Mouse (Mus musculus): Measurements from ENCODE around the gene Itprip.
A peak's percentile ranks its signal among the peaks of the same experiment; 100 is the strongest.
"Not testable (repeated sequence)": the region's sequence is repeated elsewhere in the genome, so short reads cannot be mapped to it uniquely, and the experiment has no call there.

The Itprip gene

DNA sequence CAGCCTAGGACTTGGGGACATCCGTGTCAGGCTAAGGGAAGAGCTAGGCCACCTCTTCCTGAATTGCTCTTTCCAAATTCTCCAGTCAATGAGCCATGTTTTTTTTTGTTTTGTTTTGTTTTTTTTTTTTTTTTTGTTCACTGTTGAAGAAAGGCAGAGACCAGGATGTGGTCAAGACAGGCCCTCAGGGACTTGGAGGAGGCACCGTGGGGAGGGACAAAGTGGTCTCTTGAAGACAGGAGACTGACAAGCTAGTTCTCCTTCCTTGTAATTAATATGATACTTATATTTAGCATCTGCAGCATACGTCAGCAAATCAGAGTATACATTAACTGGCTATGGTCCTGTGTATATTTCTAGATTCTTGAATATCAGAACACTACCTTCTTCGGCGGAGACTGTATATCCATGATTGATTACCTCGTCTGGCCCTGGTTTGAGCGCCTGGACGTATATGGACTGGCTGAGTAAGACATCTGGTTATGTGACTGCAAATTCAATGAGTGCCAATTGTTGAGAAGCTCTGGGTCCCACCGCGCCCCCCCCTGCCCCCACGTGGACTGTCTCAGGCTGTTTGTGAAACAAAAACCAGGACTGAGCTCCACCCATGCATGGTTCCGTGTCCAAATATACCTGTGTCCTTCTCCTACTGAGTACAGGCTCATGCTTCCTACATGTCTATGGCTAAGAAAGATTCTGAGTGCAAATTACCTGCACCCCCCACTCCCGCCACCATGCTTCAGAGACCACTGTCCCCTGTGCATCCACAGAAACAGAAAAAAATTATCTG lies 34.6 kb downstream of the Itprip start:
- DNase-seq, result no peak

- no peak for DNase-seq
Observed at GRCm38 (mm10) chr19:47882882-47883254, 36.2 kb downstream of the Itprip start.

- DNase-seq, result peak; percentile 43
Observed at GRCm38 (mm10) chr19:47882151-47882881, 36.8 kb downstream of the Itprip start.

DNA sequence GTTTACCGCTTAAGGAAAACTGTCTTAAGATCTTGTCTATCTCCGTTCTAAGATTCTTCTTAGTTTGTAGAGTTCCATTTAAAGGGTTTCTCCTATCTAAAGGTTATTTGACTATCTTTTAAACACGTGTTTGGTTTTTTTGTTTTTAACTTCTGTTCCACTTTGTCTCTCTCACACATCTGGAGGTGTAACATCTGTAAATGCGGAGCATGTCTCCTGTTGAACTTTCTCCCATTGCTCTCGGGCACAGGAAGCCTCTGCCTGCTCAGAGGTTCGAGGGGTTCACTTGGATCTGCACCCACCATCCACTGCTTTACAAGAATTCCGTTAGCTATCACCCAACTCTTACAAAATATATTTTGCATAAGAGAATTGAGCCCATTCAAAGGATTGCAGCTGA lies 37.6 kb downstream of the Itprip start:
- no peak for DNase-seq

- no peak for DNase-seq
Observed at GRCm38 (mm10) chr19:47876252-47876651, 42.8 kb downstream of the Itprip start.

- DNase-seq, result no peak
Observed at GRCm38 (mm10) chr19:47871515-47871914, 47.6 kb downstream of the Itprip start.

DNA sequence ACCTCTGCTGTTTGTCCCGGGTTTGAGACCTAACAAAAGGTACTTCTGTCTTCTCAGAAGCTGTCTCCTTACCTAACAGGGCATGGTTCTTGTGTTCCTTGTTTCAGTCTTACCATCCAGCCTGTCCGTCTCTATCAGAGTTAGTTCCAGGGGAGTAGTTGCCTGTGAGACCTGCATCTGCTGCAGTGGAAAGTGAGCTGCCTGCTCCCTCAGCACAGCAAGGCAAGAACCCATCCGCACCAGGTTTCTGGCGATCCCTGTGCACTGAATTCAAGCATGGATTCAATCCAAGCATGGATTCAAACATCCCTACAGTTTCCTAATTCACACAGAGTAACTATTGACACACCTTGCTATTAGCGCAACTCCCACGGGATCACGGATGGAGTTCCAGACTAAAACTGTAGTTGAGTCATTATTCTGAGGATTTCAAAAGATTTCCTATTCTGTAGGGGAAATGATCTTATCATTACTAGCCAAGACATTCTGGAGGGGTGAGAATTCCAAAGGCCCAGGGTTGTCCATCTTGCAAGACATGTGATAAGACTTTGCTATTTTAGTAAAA lies 48.9 kb downstream of the Itprip start:
- no peak for DNase-seq

DNA sequence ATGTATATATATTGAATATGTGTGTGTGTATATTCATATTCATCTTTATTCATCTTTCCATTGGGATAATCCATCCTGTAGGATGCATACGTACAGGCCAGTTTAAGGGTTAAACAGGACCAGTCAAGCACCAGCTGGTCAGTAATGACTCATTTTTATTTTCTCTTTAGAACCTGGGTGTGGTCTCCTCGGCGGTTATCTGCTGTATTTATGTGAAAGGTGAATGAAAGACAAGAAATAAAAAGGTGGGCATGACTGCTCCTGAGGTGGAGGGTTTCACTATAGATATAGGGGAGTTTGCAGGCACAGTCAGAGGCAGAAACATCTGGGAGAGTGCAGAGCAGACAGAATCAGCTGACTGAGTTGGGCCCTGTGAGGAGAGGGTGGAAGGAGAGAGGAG lies 49.6 kb downstream of the Itprip start:
- DNase-seq, result no peak

GRCm38 (mm10) chr19:47868951-47869350 lies 50.1 kb downstream of the Itprip start:
- DNase-seq, result no peak

DNA sequence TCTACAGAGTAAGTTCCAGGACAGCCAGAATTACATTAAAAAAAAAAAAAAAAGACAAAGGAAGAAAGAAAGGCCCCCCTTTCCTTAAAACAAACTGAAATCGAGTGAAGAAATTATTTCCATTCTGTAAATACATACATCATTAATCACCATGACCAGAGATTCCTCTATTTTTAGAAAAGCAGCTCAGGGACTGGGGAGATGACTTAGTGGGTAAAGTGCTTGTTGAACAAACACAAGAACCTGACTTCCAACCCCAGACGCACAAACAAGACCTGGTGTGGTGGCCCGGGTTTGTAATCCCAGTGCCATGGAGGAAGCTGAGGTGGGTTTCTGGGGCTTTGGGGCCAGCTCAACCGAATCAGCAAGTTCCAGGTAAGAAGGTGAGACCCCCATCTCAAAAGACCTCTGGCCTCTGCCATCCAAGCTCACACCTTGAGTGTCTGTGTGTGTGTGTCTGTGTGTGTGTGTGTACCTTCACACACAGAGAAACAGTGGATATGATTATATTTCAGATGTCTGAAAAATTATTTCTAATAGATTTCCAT lies 51.4 kb downstream of the Itprip start:
- no peak for DNase-seq

- peak; percentile 96 for DNase-seq
Observed at GRCm38 (mm10) chr19:47865353-47865947, 53.6 kb downstream of the Itprip start, which contains the start of gene Gsto2. Gsto2 (plus strand) TSS chr19:47865534.

DNA sequence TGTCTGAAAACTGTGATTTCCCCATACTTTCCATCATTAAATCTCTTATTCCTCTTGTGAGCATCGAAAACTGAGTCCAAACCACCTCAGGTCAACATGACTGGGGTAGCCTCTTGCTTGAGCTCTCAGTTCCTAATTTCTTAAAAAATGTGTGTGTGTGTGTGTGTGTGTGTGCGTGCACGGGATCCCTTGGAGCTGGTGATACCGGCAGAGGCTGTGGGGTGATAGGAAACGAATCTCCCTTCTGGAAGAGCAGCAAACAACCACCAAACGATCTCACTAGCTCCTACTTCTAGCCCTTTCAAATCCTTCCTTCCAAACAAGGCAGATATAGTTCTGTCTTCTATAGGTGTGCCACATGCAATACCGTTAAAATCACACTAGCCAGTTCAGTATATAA lies 54.4 kb downstream of the Itprip start:
- DNase-seq, result no peak

DNA sequence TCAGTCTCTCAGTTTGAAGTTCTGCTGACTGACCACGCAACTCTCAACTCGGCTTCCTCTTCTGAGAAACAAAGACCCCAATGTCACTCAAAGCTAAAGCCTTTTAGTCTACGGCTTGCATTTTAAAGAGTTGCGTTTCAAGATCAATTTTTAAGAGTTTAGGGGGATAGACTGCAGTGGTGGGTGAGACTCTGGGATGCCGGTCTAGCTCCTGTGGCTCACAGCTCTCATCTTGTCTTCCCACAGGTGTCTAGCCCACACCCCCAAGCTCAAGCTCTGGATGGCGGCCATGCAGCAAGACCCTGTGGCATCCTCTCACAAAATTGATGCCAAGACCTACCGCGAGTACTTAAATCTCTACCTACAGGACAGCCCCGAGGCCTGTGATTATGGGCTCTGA lies 55.0 kb downstream of the Itprip start:
- peak; percentile 41 for DNase-seq

- DNase-seq, result no peak
Observed at GRCm38 (mm10) chr19:47862581-47862980, 56.5 kb downstream of the Itprip start.

DNA sequence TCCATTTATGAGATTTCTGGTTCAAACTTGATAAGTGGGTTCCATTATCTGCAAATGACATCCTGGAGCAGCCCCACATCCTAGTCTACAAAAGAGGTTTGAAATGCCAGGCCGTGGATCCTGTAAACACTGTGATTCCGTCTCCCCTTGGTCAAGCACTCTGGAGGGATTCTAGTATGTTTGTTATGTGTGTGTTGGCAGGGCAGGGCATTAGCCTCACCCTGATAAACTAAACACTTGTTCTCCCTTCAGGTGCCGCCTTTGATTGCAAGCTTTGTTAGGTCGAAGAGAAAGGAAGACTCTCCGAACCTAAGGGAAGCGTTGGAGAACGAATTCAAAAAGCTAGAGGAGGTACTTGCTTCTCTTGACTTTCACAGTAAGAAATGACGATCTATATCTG lies 59.9 kb downstream of the Itprip start:
- DNase-seq, result no peak

GRCm38 (mm10) chr19:47857957-47858942 lies 60.8 kb downstream of the Itprip start:
- DNase-seq, result no peak

GRCm38 (mm10) chr19:47854796-47855783 lies 64.0 kb downstream of the Itprip start, which contains the start of gene Gsto1:
Gsto1 (plus strand) TSS chr19:47854970.
- DNase-seq, result peak; percentile 87

DNA sequence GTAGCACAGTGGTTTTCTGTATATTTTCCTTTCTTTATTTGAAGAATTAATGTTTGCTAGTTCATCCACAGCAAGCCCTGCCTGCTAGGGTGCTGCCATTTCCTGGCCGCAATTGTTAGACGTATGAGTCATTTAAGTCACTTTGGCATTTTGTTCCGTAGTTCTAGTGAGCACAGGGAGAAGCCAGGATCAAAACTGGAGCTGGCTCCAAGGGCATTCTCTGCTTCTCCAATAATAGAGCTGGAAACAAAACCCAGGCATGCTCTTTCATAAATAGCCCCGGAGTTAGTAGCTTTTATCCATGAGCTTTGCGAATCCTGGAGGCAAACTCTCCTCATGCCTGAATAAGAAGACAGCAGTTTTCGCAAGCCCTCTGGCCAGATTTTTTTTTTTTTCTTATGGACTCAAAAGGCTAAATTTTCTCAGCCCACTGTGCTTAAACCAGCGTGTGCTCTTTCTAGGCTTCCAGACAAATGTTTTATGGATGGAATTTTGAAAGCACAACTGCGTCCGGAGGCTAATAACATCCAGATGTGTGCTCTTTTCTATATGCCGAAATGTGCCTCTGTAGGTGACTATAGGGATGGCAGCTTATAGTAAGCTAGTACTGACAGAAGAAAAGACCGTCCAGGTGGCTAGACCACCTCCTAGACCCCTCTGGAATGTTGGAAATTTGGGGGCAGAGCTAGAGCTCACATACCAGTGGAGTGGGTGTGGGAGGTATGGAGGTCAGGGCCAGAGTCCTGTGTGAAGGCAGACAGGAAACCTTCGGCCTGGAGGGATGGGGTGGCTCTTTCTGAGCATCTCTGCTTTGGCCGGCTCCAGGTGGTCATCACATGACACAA lies 64.9 kb downstream of the Itprip start:
- no peak for DNase-seq

DNA sequence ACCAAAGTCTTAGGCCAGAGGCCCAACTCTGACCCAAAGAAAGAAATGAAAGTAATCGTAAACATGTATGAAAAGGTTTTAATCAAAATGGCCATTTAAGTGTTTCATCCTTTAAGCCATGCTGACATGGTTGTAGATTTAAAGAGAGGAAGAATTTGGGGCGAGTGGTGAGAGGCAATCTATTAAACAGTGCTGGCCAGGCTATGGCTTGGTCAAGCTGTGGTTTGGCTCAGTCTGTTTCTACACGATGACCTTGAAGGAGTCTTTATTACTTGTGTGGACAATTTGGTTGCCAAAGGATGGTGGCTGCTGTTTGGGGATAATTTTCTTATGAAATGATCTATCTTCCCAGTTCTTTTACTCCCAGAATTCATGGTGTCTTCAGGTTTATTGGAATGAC lies 66.0 kb downstream of the Itprip start:
- DNase-seq, result no peak

- DNase-seq, result not testable (repeated sequence)
Observed at GRCm38 (mm10) chr19:47852131-47852530, 67.0 kb downstream of the Itprip start.
